Mouse (Mus musculus) left cerebral cortex, postnatal 4 days (tissue): ENCODE measurements around the gene Rhox2b. TPM values are rescaled to one million over a fixed set of nuclear protein-coding genes. Genes with fewer than 3 reads are reported as not detected.
"Not testable (repeated sequence)": the region's sequence is repeated elsewhere in the genome, so short reads cannot be mapped to it uniquely, and the experiment has no call there.

Source experiments
- DNase-seq: peaks from one replicate; pipeline ENCODE4 v3.0.0-alpha.2; 2022
- intact Hi-C: fragments of 180-260 bp; cut with DNase I; formaldehyde crosslinking; loops from one replicate; pipeline ENCODE4 v1.15.1; 2025
- total RNA-seq, 2 experiments: library from RNA; stranded (reverse); gene quantifications; 2 replicates each; pipeline ENCODE4 v1.2.3; 2021

Rhox2b gene
- not detected for total RNA-seq

DNA sequence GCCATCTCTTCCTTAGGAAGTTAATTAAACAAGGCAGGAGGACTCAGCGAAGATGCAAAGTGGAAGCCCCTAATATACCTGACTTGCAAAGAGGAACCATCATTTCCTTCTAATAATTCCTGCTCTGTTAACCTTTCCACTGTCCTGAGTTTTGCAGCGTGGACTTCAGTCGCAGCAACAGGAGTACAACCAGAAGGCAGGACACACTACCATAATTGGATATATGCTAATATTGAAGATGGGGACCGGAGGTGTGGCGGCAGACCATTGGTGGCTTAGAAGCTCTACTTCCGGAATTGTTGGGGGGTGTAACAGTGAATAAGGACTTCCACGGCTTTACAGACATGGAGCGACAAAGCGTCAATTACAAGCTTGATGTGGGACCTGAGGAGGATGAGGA lies at the start of gene Rhox2b:
Gene Rhox2b (plus strand): TSS at position 301 of the 400 bp plus-strand sequence.
- intact Hi-C loops, DNase-seq: not testable (repeated sequence)

- DNase-seq, intact Hi-C loops: not testable (repeated sequence)
Observed at GRCm38 (mm10) chrX:37379728-37380127, 32.1 kb upstream of the Rhox2b start, which contains the start of gene Rhox3a2. Gene Rhox3a2 (plus strand): TSS chrX:37380028.

DNA sequence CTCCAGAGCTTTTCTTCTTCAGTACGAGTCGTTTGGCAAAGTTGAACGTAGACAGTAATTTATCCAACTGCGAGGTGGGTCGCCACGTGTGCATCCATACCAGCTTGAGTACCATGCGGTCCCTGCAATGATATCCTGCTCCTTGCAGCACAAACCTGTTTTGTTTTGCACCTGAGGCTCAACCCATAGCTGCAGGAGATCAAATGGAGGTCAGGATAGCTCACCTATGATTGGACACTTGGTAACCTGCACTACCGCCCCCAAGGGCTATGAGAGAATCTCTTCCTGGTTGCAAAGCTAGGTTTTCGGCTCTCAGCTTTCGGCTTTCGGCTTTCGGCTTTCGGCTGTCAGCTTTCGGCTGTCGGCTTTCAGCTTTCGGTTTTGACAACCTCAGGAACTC lies 21.3 kb upstream of the Rhox2b start, which contains the start of gene Rhox4a2:
Gene Rhox4a2 (plus strand): TSS at position 301 of the 400 bp plus-strand sequence.
- intact Hi-C loops, DNase-seq: not testable (repeated sequence)

DNA sequence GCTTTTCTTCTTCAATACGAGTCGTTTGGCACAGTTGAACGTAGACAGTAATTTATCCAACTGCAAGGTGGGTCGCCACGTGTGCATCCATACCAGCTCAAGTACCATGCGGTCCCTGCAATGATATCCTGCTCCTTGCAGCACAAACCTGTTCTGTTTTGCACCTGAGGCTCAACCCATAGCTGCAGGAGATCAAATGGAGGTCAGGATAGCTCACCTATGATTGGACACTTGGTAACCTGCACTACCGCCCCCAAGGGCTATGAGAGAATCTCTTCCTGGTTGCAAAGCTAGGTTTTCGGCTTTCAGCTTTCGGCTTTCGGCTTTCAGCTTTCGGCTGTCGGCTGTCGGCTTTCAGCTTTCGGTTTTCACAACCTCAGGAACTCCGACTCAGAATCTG lies 20.3 kb downstream of the Rhox2b start, which contains the start of gene Rhox4b:
Gene Rhox4b (plus strand): TSS at position 301 of the 400 bp plus-strand sequence.
- intact Hi-C loops, DNase-seq: not testable (repeated sequence)

DNA sequence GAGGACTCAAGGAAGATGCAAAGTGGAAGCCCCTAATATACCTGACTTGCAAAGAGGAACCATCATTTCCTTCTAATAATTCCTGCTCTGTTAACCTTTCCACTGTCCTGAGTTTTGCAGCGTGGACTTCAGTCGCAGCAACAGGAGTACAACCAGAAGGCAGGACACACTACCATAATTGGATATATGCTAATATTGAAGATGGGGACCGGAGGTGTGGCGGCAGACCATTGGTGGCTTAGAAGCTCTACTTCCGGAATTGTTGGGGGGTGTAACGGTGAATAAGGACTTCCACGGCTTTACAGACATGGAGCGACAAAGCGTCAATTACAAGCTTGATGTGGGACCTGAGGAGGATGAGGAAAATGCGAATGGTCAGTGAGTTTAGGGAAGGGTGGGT lies 41.5 kb downstream of the Rhox2b start, which contains the start of gene Rhox2c:
Gene Rhox2c (plus strand): TSS at position 301 of the 400 bp plus-strand sequence.
- not testable (repeated sequence) for DNase-seq

DNA sequence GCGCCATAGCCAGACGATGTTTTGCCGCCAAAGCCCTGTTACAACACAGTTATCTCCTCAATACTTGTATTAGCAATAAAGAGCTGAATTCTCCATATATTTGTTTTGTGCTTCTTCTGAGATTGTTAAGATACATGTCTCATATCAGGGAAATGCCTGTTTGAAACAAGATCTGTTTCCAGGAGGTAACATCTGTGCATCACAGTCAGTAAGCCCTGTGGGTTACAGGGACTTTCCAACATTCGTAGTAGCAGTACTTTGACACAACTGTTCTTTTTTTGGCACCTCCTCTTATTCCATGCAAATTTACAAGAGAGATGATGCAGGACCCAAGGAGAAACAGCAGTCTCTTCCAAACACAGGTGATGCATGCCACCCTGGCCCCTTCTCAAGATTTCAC lies 46.4 kb downstream of the Rhox2b start, which contains the start of gene Rhox3c:
Gene Rhox3c (plus strand): TSS at position 301 of the 400 bp plus-strand sequence.
- DNase-seq, intact Hi-C loops: not testable (repeated sequence)

More for the DNA sequence above, 41.5 kb downstream of the Rhox2b start, which contains the start of gene Rhox2c:
- intact Hi-C loops: not testable (repeated sequence)

Other genes starting within 250 kb of the Rhox2b start
- gene Akap14, start 243.2 kb upstream of the Rhox2b start, total RNA-seq: under 1 TPM in 1 of 2 experiments, not detected in 1; 0.20 TPM
- gene Ndufa1, start 220.9 kb upstream of the Rhox2b start, total RNA-seq: 100 to 1,000 TPM; 159 to 172 TPM
- 1 to 10 TPM; 8.8 to 9.0 TPM for gene Rnf113a1, start 220.8 kb upstream of the Rhox2b start, total RNA-seq
- gene Gm9, start 201.0 kb upstream of the Rhox2b start, total RNA-seq: not detected
- not detected for gene Rhox1, start 189.8 kb upstream of the Rhox2b start, total RNA-seq
- not detected for gene Rhox2a, start 167.1 kb upstream of the Rhox2b start, total RNA-seq
- not detected for gene Rhox3a, start 162.1 kb upstream of the Rhox2b start, total RNA-seq
- gene Rhox4a, start 146.7 kb upstream of the Rhox2b start, total RNA-seq: not detected
- not detected for gene Rhox3a2, start 32.0 kb upstream of the Rhox2b start, total RNA-seq
- gene Rhox4a2, start 21.2 kb upstream of the Rhox2b start, total RNA-seq: not detected
- gene Rhox4b, start 20.4 kb downstream of the Rhox2b start, total RNA-seq: not detected
- gene Rhox2c, start 41.6 kb downstream of the Rhox2b start, total RNA-seq: not detected
- not detected for gene Rhox3c, start 46.5 kb downstream of the Rhox2b start, total RNA-seq
- gene Rhox4c, start 68.3 kb downstream of the Rhox2b start, total RNA-seq: not detected
- not detected for gene Rhox2d, start 81.4 kb downstream of the Rhox2b start, total RNA-seq
- not detected for gene Rhox4d, start 102.3 kb downstream of the Rhox2b start, total RNA-seq
- gene Rhox2e, start 118.4 kb downstream of the Rhox2b start, total RNA-seq: not detected
- not detected for gene Rhox3e, start 130.0 kb downstream of the Rhox2b start, total RNA-seq
- gene Rhox4e, start 145.3 kb downstream of the Rhox2b start, total RNA-seq: not detected
- not detected for gene Rhox2f, start 159.3 kb downstream of the Rhox2b start, total RNA-seq
- not detected for gene Rhox3f, start 168.9 kb downstream of the Rhox2b start, total RNA-seq
- not detected for gene Rhox4f, start 195.6 kb downstream of the Rhox2b start, total RNA-seq
- gene Rhox3g, start 216.5 kb downstream of the Rhox2b start, total RNA-seq: not detected
- gene Rhox2g, start 231.4 kb downstream of the Rhox2b start, total RNA-seq: not detected
- gene Rhox4g, start 239.3 kb downstream of the Rhox2b start, total RNA-seq: not detected